Mouse (Mus musculus) embryonic facial prominence, embryonic 15.5 days (tissue): Measurements from ENCODE around the gene Mta1. TPM values are rescaled to one million over a fixed set of nuclear protein-coding genes. Genes with fewer than 3 reads are reported as not detected.

ENCODE experiments used
- ATAC-seq: fragments of 200-750 bp; cut with Nextera tagmentation; 2 replicates; pipeline ENCODE4 v1.8.0; 2017; ENCODE audit warnings: low read depth, moderate TSS enrichment; ENCODE audit not compliant: insufficient number of reproducible peaks, low FRiP score, low TSS enrichment
- H3K27ac ChIP-seq: fragments of 300-500 bp; sonication (generic); replicated peaks from 2 replicates; pipeline ENCODE4 v1.5.1; 2015; ENCODE audit warnings: mild to moderate bottlenecking, inconsistent platforms
- H3K27me3 ChIP-seq: fragments of 300-500 bp; sonication (generic); 2 replicates; pipeline ENCODE4 v1.6.1; 2015; ENCODE audit warnings: inconsistent platforms
- H3K36me3 ChIP-seq: fragments of 300-500 bp; sonication (generic); 2 replicates; pipeline ENCODE4 v1.6.1; 2015; ENCODE audit warnings: mild to moderate bottlenecking, inconsistent platforms
- H3K4me1 ChIP-seq: fragments of 300-500 bp; sonication (generic); 2 replicates; pipeline ENCODE4 v1.6.1; 2015; ENCODE audit warnings: inconsistent platforms
- H3K4me2 ChIP-seq: fragments of 300-500 bp; sonication (generic); replicated peaks from 2 replicates; pipeline ENCODE4 v1.6.1; 2015; ENCODE audit warnings: mild to moderate bottlenecking, inconsistent platforms
- H3K4me3 ChIP-seq: fragments of 300-500 bp; sonication (generic); replicated peaks from 2 replicates; pipeline ENCODE4 v1.5.1; 2015; ENCODE audit warnings: mild to moderate bottlenecking, inconsistent platforms
- H3K9ac ChIP-seq: fragments of 300-500 bp; sonication (generic); 2 replicates; pipeline ENCODE4 v1.6.1; 2015; ENCODE audit warnings: inconsistent platforms
- H3K9me3 ChIP-seq: fragments of 300-500 bp; sonication (generic); replicated peaks from 2 replicates; pipeline ENCODE4 v1.6.1; 2016; ENCODE audit warnings: inconsistent platforms
- WGBS: fragments of 180-500 bp; shearing (Covaris S2); methylation state at CpG from one replicate; pipeline ENCODE4 v1.1.7; 2015; 5-methylcytosine and 5-hydroxymethylcytosine counted together
- polyA plus RNA-seq: library from polyadenylated mRNA; unstranded; fragments of >200 nt; fragmentation: Nextera tagmentation; extraction: Ambion mirVana; gene quantifications from 2 replicates; pipeline ENCODE4 v1.2.1, GENCODE M21; 2015

Mta1 gene
- polyA plus RNA-seq, 1 experiment from 2014 or later, result 14.7 TPM

GRCm38 (mm10) chr12:113071321-113071720, 26.8 kb upstream of the Mta1 start:
- H3K36me3 ChIP-seq, result peaks cover 46% of the 10 kb centered on the region
- peaks cover 24% of the 10 kb centered on the region for H3K4me1 ChIP-seq
- no peak overlapping the region for H3K27ac ChIP-seq

GRCm38 (mm10) chr12:113071827-113072226, 26.3 kb upstream of the Mta1 start:
- 70% methylated on average over 6 of the region's 6 CpGs for WGBS
- Histone ChIP-seq H3K27me3 (no peaks in the 10 kb centered on the region), H3K9me3 (no peaks in the 10 kb centered on the region)

More at GRCm38 (mm10) chr12:113071321-113071720, 26.8 kb upstream of the Mta1 start:
- no peaks in the 10 kb centered on the region for H3K27me3 ChIP-seq
- no peak for ATAC-seq
- H3K4me3 ChIP-seq, result no peak overlapping the region
- no peak overlapping the region for H3K4me2 ChIP-seq
- no peaks in the 10 kb centered on the region for H3K9me3 ChIP-seq
- 85% methylated on average over 6 of the region's 6 CpGs for WGBS
- no peak overlapping the region for H3K9ac ChIP-seq

GRCm38 (mm10) chr12:113073420-113074328, 24.4 kb upstream of the Mta1 start:
- Histone ChIP-seq H3K4me1 (peaks cover 24% of the 10 kb centered on the region), H3K4me2 (peak overlapping the region; percentile 97), H3K36me3 (peaks cover 28% of the 10 kb centered on the region), H3K27me3 (no peaks in the 10 kb centered on the region), H3K9me3 (no peaks in the 10 kb centered on the region), H3K4me3 (peak overlapping the region; percentile 55), H3K27ac (peak overlapping the region; percentile 92), H3K9ac (peak overlapping the region; percentile 40)
- peak; percentile 31 for ATAC-seq
- WGBS, result 11% methylated on average over 15 of the region's 15 CpGs

More at GRCm38 (mm10) chr12:113071827-113072226, 26.3 kb upstream of the Mta1 start:
- no peak for ATAC-seq
- no peak overlapping the region for H3K4me2 ChIP-seq
- peaks cover 24% of the 10 kb centered on the region for H3K4me1 ChIP-seq
- H3K27ac ChIP-seq, result no peak overlapping the region
- peaks cover 45% of the 10 kb centered on the region for H3K36me3 ChIP-seq
- H3K4me3 ChIP-seq, result no peak overlapping the region
- H3K9ac ChIP-seq, result no peak overlapping the region

GRCm38 (mm10) chr12:113074329-113075062, 23.6 kb upstream of the Mta1 start, which contains the start of gene Tex22:
Gene Tex22 (plus strand): TSS chr12:113074502.
- Histone ChIP-seq H3K4me1 (peaks cover 24% of the 10 kb centered on the region), H3K4me2 (peak within 1 kb of the TSS; percentile 97), H3K27ac (peak within 1 kb of the TSS; percentile 92), H3K4me3 (peak within 1 kb of the TSS; percentile 55), H3K27me3 (no peaks in the 10 kb centered on the region), H3K9ac (peak within 1 kb of the TSS; percentile 40), H3K36me3 (peaks cover 20% of the 10 kb centered on the region), H3K9me3 (no peaks in the 10 kb centered on the region)
- ATAC-seq, result peak; percentile 93
- 2% methylated on average over 32 of the region's 32 CpGs for WGBS

GRCm38 (mm10) chr12:113075063-113075454, 23.0 kb upstream of the Mta1 start:
- peak overlapping the region; percentile 97 for H3K4me2 ChIP-seq
- H3K9ac ChIP-seq, result peak overlapping the region; percentile 40; the same call in 1 of the 2 replicates
- peaks cover 24% of the 10 kb centered on the region for H3K4me1 ChIP-seq
- H3K4me3 ChIP-seq, result peak overlapping the region; percentile 55
- ATAC-seq, result peak; percentile 53
- 2% methylated on average over 10 of the region's 10 CpGs for WGBS
- peaks cover 15% of the 10 kb centered on the region for H3K36me3 ChIP-seq
- H3K27me3 ChIP-seq, result no peaks in the 10 kb centered on the region
- H3K27ac ChIP-seq, result peak overlapping the region; percentile 92
- no peaks in the 10 kb centered on the region for H3K9me3 ChIP-seq

- H3K9ac ChIP-seq, result no peak overlapping the region
- ATAC-seq, result no peak
Observed at GRCm38 (mm10) chr12:113075486-113075885, 22.6 kb upstream of the Mta1 start.

GRCm38 (mm10) chr12:113087276-113087675, 10.8 kb upstream of the Mta1 start:
- H3K27me3 ChIP-seq, result 0 out of 2 replicates have a peak, but pooled peaks cover 4% of the 10 kb centered on the region
- H3K9ac ChIP-seq, result no peak overlapping the region
- no peak overlapping the region for H3K4me2 ChIP-seq
- H3K36me3 ChIP-seq, result no peaks in the 10 kb centered on the region
- H3K4me3 ChIP-seq, result no peak overlapping the region
- no peak for ATAC-seq
- H3K4me1 ChIP-seq, result no peaks in the 10 kb centered on the region
- no peaks in the 10 kb centered on the region for H3K9me3 ChIP-seq
- 42% methylated on average over 3 of the region's 3 CpGs for WGBS
- no peak overlapping the region for H3K27ac ChIP-seq

More at GRCm38 (mm10) chr12:113075486-113075885, 22.6 kb upstream of the Mta1 start:
- H3K27ac ChIP-seq, result no peak overlapping the region
- H3K9me3 ChIP-seq, result no peaks in the 10 kb centered on the region
- peaks cover 24% of the 10 kb centered on the region for H3K4me1 ChIP-seq
- WGBS, result 53% methylated on average over 6 of the region's 6 CpGs
- H3K4me2 ChIP-seq, result peak overlapping the region; percentile 97
- H3K27me3 ChIP-seq, result no peaks in the 10 kb centered on the region
- 0 out of 2 replicates have a peak overlapping the region, but pooled peaks have one; percentile 55 for H3K4me3 ChIP-seq
- peaks cover 11% of the 10 kb centered on the region for H3K36me3 ChIP-seq

GRCm38 (mm10) chr12:113088026-113088425, 10.1 kb upstream of the Mta1 start:
- no peaks in the 10 kb centered on the region for H3K4me1 ChIP-seq
- no peak overlapping the region for H3K4me3 ChIP-seq
- no peaks in the 10 kb centered on the region for H3K36me3 ChIP-seq
- no peak for ATAC-seq
- 37% methylated on average over 4 of the region's 4 CpGs for WGBS
- H3K9ac ChIP-seq, result no peak overlapping the region
- H3K27me3 ChIP-seq, result 0 out of 2 replicates have a peak, but pooled peaks cover 4% of the 10 kb centered on the region
- H3K27ac ChIP-seq, result no peak overlapping the region
- no peaks in the 10 kb centered on the region for H3K9me3 ChIP-seq
- no peak overlapping the region for H3K4me2 ChIP-seq

GRCm38 (mm10) chr12:113089107-113089506, 9.0 kb upstream of the Mta1 start:
- H3K9ac ChIP-seq, result no peak overlapping the region
- no peak overlapping the region for H3K4me3 ChIP-seq
- H3K27me3 ChIP-seq, result 0 out of 2 replicates have a peak, but pooled peaks cover 4% of the 10 kb centered on the region
- H3K4me1 ChIP-seq, result no peaks in the 10 kb centered on the region
- no peak overlapping the region for H3K4me2 ChIP-seq
- no peak for ATAC-seq
- H3K27ac ChIP-seq, result no peak overlapping the region
- no peaks in the 10 kb centered on the region for H3K36me3 ChIP-seq
- WGBS, result 85% methylated on average over 6 of the region's 6 CpGs
- H3K9me3 ChIP-seq, result no peaks in the 10 kb centered on the region

- ATAC-seq, result no peak
- H3K4me1 ChIP-seq, result no peaks in the 10 kb centered on the region
Observed at GRCm38 (mm10) chr12:113090053-113090452, 8.0 kb upstream of the Mta1 start.

GRCm38 (mm10) chr12:113097040-113097439, 1.0 kb upstream of the Mta1 start:
- no peak; the same call in 1 of the 2 replicates for ATAC-seq
- Histone ChIP-seq H3K4me1 (peaks cover 36% of the 10 kb centered on the region), H3K4me2 (peak overlapping the region; percentile 87), H3K27me3 (no peaks in the 10 kb centered on the region), H3K36me3 (no peaks in the 10 kb centered on the region), H3K4me3 (peak overlapping the region; percentile 98), H3K27ac (no peak overlapping the region), H3K9me3 (no peaks in the 10 kb centered on the region), H3K9ac (no peak overlapping the region)
- 89% methylated on average over 5 of the region's 5 CpGs for WGBS

More at GRCm38 (mm10) chr12:113090053-113090452, 8.0 kb upstream of the Mta1 start:
- Histone ChIP-seq H3K27ac (no peak overlapping the region), H3K4me2 (no peak overlapping the region), H3K9ac (no peak overlapping the region), H3K4me3 (no peak overlapping the region), H3K36me3 (no peaks in the 10 kb centered on the region), H3K27me3 (0 out of 2 replicates have a peak, but pooled peaks cover 4% of the 10 kb centered on the region), H3K9me3 (no peaks in the 10 kb centered on the region)
- 82% methylated on average over 17 of the region's 17 CpGs for WGBS
